Mouse (Mus musculus): Measurements from ENCODE around the gene Pcsk2. TPM values are rescaled to one million over a fixed set of nuclear protein-coding genes. Genes with fewer than 3 reads are reported as not detected.
A peak's percentile ranks its signal among the peaks of the same experiment; 100 is the strongest.

The Pcsk2 gene
- 100 to 1,000 TPM; 128 to 137 TPM for total RNA-seq (2021)
- long read RNA-seq, full-length matches to known transcripts: 80 of 113 reads
- long read RNA-seq, partial matches to known transcripts: 25 of 113 reads
- long read RNA-seq, other reads (novel, unspliced or antisense): 8 of 113 reads

DNA sequence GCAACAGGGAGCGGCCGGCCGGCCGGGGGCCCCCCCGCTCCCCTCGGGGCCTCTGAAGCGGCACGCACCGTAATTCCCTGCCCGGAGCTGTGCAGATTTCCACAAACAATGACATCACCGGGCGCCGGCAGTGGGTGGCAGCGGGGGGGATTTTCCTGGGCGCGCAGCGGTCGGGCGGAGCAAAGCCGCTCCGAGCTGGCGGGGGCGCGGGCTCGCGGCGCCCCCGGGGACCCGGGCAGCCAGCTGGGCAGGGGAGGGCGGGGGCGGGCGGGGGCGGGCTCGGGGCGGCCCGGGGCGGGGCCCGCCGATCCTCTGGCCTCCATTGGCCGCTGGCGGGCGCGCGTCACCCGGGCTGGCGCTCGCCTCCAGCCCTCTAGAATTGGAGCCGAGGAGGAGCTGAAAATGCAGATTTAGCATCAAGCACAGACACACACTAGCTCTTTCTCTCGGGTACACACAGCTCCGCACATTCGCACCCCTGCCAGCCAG is at the start of gene Pcsk2:
Gene Pcsk2 (plus strand): TSS at position 399 of the 489 bp plus-strand sequence.
- peak; percentile 72 to 82 for DNase-seq (ENCODE audit: low spot score in 2 of 2)

GRCm38 (mm10) chr2:143500845-143501244 is 45.1 kb upstream of the Pcsk2 start:
- peak; percentile 6 to 25 for DNase-seq (ENCODE audit: low spot score in 2 of 2)

DNA sequence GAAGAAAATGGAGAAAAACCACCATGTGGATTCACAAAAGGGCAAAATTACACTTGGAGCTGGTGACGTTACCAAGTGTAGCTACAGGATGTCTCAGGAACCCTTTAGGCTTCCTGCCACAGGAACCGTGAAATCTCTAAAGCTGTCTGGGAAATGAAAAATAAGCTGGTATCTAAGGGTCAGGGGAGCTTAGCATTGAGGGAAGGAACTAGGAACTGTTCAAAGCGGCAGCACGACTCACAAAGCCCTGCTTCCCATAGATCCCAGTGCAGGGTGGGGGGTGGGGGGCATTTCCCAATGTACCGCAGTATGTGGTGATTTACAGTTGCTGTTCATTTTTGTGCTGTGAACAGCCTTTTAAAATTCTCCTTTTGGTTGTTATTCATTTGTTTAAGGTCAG is 44.2 kb upstream of the Pcsk2 start:
- DNase-seq (ENCODE audit: low spot score in 2 of 2): no peak

DNA sequence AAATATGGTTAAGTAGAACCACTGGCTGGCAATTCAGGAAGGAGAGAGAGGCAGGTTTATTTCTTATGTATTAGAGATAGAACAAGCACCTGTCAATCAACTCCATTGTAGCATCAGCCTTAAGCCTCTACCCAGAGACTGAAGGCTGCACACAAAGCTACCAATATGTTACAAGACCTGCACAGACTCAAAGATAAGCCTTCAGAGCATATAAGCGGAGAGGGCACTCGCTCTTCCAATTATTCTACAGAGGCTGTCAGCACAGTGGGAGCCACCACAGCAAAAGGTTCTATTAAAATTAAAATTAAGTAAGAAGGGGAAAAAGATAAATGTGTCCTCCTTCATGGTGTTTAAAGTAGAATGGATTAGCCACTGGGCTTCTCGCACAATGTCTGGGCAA is 43.8 kb upstream of the Pcsk2 start:
- no peak for DNase-seq (ENCODE audit: low spot score in 2 of 2)

DNA sequence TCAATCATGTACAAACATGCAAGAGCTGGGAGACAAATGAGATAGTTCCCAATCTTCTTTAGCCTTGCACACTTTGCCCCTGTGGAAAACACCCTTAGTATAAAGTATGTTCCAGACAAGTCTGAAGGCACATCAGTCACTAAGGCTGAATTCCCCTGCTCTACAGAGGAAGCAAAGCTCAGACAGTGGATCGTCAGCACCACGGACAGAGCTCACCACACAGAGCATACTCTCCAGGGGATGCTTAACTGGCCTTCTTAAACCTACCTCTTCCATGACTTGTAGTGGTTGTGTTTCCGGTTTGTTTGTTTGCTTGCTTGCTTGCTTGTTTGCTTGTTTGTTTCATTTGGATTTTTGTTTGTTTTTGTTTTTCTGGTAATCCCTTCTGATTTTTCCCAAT is 9.5 kb upstream of the Pcsk2 start:
- DNase-seq (ENCODE audit: low spot score in 2 of 2): peak in 1 of 2 experiments; percentile 18

DNA sequence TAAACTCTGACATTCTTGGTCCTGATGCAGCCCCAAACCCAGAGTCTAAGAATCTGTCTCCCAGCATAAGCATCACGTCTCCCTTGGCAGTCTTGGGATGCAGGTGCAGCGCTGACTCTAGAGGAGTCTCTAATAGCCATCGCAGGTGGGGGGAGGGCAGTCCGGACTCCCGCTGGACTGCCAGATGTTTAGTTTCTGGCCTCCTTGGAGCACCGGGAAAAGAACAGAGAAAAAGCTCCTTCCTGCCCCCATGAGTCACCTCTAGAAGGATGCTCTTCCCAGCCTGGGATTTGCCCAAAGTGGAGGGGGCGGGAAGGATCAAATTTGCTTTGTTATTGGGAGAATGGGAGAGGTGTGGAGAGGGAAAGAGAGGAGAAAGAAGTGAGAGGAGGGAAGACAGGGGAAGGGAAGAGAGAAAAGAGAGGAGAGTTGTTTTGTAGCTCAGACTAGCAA is 631 bp upstream of the Pcsk2 start:
- DNase-seq (ENCODE audit: low spot score in 2 of 2): peak; percentile 31

DNA sequence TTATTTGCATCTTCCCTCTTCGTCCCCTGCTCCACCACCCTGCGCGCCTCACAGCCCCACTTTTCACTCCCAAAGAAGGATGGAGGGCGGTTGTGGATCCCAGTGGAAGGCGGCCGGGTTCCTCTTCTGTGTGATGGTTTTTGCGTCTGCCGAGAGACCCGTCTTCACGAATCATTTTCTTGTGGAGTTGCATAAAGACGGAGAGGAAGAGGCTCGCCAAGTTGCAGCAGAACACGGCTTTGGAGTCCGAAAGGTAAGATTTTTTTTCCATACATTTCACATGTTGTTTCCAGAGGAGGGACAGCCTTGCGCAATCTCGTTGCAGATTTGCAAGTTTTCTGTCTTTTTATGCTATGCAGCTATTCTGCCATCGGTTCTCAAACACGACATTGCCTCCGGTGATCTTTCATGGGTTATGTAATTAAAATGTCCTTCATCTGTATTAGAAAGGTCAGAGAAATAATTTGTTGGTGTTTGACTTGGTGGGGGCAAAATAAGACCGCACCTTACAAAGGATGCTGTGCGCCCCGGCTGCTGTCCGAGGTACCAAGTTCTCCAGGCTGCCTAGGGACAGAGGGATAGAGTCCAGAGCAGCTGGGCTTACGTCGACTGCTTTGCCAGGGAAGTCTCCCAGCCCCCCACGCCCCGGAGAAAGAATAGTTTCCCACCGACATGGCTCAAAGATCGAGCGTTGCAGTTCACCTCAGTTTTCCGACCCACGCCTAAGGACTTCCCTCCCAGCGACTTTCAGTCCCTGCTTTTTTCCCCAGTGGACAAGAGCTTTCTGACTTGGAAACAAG is 656 bp downstream of the Pcsk2 start:
- DNase-seq (ENCODE audit: low spot score in 2 of 2): peak; percentile 28 to 43

DNA sequence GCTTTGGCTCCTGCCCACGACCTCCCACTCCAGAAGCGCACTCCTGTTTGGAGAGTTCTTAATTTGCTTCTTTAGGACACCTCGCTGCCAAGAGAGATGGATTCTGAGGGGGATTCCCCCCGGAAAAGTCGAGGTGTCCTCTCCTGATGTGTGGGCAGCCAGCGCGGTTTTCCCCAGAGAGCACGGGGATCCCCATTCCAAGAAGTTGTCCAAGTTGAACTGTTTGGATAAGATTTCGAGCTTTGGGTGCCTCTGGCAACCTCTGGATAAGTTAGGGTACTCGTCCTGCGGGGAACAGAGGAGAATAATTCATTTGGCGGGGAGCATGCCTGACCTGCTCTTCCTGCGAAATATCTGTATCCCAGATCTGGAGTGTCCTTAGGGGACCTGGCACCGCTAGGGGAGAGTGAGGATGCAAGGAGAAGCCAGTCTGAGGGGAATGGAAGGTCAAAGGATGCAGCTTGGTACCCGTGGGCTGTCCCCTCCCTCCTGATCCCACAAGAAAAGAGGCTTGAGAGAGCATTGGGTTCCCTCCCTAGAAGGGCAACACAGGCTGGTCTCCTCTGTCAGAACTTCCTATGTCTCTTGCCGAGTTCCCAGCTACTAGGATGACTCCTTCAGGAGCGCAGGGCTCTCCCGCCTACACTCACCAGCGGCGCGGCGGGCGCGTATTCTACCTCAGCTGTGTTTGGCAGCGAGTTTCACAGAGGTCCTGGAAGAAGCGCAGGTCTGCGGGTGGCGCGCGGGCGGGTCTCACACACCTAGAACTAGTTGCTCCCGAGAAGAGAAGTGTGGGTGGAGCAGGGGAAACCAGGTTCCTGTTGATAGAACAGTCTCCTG is 1.5 kb downstream of the Pcsk2 start:
- peak in 1 of 2 experiments; percentile 30 for DNase-seq (ENCODE audit: low spot score in 2 of 2)

DNA sequence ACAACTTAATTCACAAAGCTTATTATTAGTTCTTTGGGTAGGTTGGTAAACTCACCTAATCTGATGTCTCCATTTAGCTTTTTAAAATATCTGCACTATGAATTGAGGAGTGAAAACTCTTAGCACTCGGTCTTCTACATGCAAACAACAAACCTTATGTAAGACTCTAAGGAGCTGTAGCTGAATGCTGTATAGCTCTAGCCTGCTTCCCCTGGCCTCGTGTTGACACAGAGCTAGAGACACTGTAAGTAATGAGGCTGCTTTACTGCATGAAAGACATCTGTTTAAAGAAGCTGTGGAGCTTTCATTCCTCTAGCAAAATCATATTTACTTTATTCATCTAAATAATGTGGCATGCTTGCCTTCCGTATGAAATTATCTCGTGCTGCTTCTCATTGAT is 14.4 kb downstream of the Pcsk2 start:
- DNase-seq (ENCODE audit: low spot score in 2 of 2): no peak

- DNase-seq (ENCODE audit: low spot score in 2 of 2): no peak
Observed at GRCm38 (mm10) chr2:143565062-143565461, 19.1 kb downstream of the Pcsk2 start.

GRCm38 (mm10) chr2:143565961-143566360 is 20.0 kb downstream of the Pcsk2 start:
- no peak for DNase-seq (ENCODE audit: low spot score in 2 of 2)

- no peak for DNase-seq (ENCODE audit: low spot score in 2 of 2)
Observed at GRCm38 (mm10) chr2:143585341-143585740, 39.4 kb downstream of the Pcsk2 start.

GRCm38 (mm10) chr2:143590398-143590797 is 44.4 kb downstream of the Pcsk2 start:
- DNase-seq (ENCODE audit: low spot score in 2 of 2): no peak

DNA sequence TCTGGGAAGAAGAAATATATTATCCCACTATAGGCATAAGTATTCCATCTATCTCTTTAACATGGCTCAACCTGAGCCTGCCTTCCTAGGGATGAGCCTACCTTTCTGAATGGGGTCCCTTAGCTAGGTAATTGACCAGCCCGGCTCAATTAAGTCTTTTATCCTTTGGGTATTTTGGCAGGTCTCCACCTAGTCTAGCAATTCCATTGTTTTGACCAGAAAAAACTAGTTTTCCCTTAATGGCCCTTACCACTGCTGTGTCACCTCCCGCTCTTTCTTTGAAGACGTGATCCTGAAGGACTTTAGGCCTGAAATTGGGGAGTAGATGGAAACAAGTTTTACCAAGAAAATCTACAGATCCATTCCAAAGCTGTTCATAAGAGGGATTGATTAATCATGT is 57.1 kb downstream of the Pcsk2 start:
- no peak for DNase-seq (ENCODE audit: low spot score in 2 of 2)

DNA sequence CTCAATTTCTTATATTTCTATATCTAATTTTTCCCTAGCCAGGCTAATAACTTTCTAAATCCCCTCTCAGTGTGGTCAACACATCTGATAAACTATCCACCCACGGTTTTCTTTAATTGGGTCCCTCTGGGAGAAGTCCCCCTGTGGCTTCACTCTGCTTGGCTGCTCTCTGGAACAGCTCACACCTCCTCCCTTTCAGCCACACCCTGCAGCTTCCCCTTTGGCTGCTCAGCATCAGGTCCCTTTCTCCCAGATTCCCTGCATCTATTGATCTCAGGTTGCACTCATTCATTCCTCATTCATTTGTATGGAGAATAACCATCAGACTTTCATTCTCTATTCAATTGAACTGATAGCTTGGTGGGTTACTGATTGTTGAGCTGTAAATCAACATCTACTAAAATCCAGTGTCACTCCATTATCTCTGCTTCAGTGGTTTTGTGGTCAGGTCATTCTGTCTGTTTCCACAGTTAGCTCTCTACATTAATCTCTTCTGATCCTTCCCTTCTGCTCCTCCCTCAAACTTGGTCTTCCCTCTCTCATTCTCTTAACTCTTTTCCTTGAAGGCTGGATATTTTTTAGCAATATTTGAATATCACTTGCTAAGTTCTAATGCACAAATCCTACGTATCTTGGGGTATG is 58.0 kb downstream of the Pcsk2 start:
- DNase-seq (ENCODE audit: low spot score in 2 of 2): no peak

- DNase-seq (ENCODE audit: low spot score in 2 of 2): no peak
Observed at GRCm38 (mm10) chr2:143610355-143611331, 64.7 kb downstream of the Pcsk2 start.

DNA sequence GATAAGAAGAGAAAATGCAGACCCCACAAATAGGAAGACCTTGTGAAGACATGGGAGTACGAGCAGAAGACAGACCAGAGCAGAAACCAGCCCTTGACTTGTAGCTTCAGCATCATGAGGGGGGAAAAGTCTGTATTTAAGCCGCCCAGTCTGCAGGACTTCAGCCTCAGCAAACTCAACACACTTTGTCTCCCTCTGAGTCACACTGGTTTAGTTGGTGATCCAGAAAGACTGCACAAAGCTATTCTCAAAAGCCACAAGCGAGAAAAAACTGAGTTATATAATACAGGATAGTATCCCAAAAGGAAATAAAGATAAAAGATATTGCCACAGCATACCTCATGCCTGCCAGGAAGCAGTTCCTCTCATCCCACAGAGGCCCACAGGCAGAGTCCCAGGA is 67.5 kb downstream of the Pcsk2 start:
- no peak for DNase-seq (ENCODE audit: low spot score in 2 of 2)

- DNase-seq (ENCODE audit: low spot score in 2 of 2): no peak
Observed at GRCm38 (mm10) chr2:143614775-143615174, 68.8 kb downstream of the Pcsk2 start.

DNA sequence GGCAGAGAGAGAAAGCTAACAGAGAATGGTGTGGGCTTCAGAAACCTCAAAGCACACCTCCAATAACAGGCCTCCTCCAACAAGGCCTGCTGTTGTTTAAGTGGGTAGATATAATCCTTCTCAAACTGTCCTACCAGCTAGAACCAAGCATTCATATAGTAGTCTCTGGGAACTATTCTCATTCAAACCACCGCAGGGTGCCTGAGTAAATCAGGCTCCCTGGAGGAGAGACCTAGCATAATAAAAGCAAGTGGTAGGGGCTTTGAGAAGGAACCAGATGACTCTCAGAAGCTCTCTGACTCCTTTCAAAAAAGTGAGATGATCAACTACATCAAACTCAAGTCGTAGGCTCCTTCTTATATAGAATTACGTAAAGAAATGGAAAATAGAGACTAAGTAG is 75.0 kb downstream of the Pcsk2 start:
- no peak for DNase-seq (ENCODE audit: low spot score in 2 of 2)

DNA sequence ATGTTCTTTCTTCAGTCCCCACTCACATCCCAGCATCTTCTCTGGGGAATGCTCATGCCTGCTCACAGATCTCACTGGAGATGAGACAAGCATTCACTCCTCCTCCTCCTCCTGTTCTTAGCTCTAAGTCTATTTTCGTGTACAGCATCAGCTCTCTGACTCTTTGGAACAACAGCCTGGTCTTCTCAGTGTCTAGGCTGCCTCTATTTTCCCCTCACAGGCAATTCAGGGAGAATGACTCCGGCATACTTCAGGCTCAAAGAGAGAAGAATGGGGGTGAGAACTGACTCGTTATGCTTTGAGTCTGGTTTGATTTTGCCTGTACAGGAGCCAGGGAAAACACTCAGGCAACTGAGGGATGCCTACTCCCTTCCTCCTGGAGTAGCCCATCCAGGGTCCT is 78.0 kb downstream of the Pcsk2 start:
- DNase-seq (ENCODE audit: low spot score in 2 of 2): no peak

Measured in layer of hippocampus, postnatal 10 days (tissue).